Mouse (Mus musculus) layer of hippocampus, adult 2 months (tissue): ENCODE measurements around the gene Mfsd14b. TPM values are rescaled to one million over a fixed set of nuclear protein-coding genes. Genes with fewer than 3 reads are reported as not detected.

Experiments used
- DNase-seq, 2 experiments: peaks; one replicate each; pipeline ENCODE4 v3.0.0; 2022; ENCODE audit warnings: low spot score in 2 of 2
- H3K27ac ChIP-seq: fragments of 200-600 bp; 2 replicates; pipeline ENCODE4 v1.8.1; 2022
- H3K4me3 ChIP-seq: fragments of 200-600 bp; 2 replicates; pipeline ENCODE4 v1.8.1; 2022; ENCODE audit warnings: mild to moderate bottlenecking
- CTCF ChIP-seq: fragments of 200-600 bp; conservative IDR thresholded peaks from 2 replicates; pipeline ENCODE4 v1.8.1; 2022; ENCODE audit warnings: antibody characterized with exemption, mild to moderate bottlenecking, moderate library complexity
- long read RNA-seq, 2 experiments: library from polyadenylated mRNA; stranded (forward); transcript quantifications; one replicate each; pipeline ENCODE4 v2.0.0; 2021; ENCODE audit warnings: borderline mapping rate in 2 of 2
- total RNA-seq, 2 experiments: library from RNA; stranded (reverse); gene quantifications; 2 replicates each; pipeline ENCODE4 v1.2.3; 2021

The Mfsd14b gene
- 10 to 100 TPM; 39.8 to 41.4 TPM for total RNA-seq
- long read RNA-seq, experiment 1, transcript Mfsd14b-203 (12 exons, 3,832 nt): major isoform, 69 of 78 reads
- long read RNA-seq, experiment 1, partial matches to known transcripts: 1 of 78 reads
- long read RNA-seq, experiment 1, other reads (novel, unspliced or antisense): 8 of 78 reads
- long read RNA-seq, experiment 2, transcript Mfsd14b-203 (12 exons, 3,832 nt): major isoform, 86 of 99 reads
- long read RNA-seq, experiment 2, partial matches to known transcripts: 2 of 99 reads
- long read RNA-seq, experiment 2, other reads (novel, unspliced or antisense): 10 of 99 reads

- H3K27ac ChIP-seq: peak within 1 kb of the TSS; percentile 87
- peak; percentile 91 to 95 for DNase-seq
- H3K4me3 ChIP-seq: peak within 1 kb of the TSS; percentile 76
- no peak for TF ChIP-seq CTCF
Measured at GRCm38 (mm10) chr13:65112459-65113110, at the start of gene Mfsd14b. Mfsd14b (minus strand) TSS chr13:65112975.

- DNase-seq: no peak
- TF ChIP-seq CTCF: no peak
- no peak within 1 kb of the TSS for H3K4me3 ChIP-seq
- no peak within 1 kb of the TSS for H3K27ac ChIP-seq
Measured at GRCm38 (mm10) chr13:65149940-65150339, 37.2 kb upstream of the Mfsd14b start, which contains the start of gene Olfr466. Olfr466 (plus strand) TSS chr13:65150240.

GRCm38 (mm10) chr13:65137789-65138188 is 25.0 kb upstream of the Mfsd14b start, which contains the start of gene Olfr465-ps1:
Olfr465-ps1 (plus strand) TSS chr13:65138089.
- H3K27ac ChIP-seq: no peak within 1 kb of the TSS
- no peak for TF ChIP-seq CTCF
- DNase-seq: no peak
- H3K4me3 ChIP-seq: no peak within 1 kb of the TSS

GRCm38 (mm10) chr13:65127063-65127847 is 14.5 kb upstream of the Mfsd14b start:
- no peak for DNase-seq
- Histone ChIP-seq H3K4me3 (no peak overlapping the region), H3K27ac (no peak overlapping the region)
- TF ChIP-seq CTCF: peak; percentile 58

GRCm38 (mm10) chr13:65122111-65122510 is 9.3 kb upstream of the Mfsd14b start:
- H3K4me3 ChIP-seq: no peak overlapping the region
- no peak for DNase-seq
- no peak for TF ChIP-seq CTCF

GRCm38 (mm10) chr13:65120984-65121383 is 8.2 kb upstream of the Mfsd14b start:
- Histone ChIP-seq H3K4me3 (no peak overlapping the region), H3K27ac (no peak overlapping the region)
- no peak for TF ChIP-seq CTCF
- no peak for DNase-seq

More at GRCm38 (mm10) chr13:65122111-65122510, 9.3 kb upstream of the Mfsd14b start:
- H3K27ac ChIP-seq: no peak overlapping the region

GRCm38 (mm10) chr13:65113239-65113638 is 464 bp upstream of the Mfsd14b start:
- no peak for TF ChIP-seq CTCF
- H3K4me3 ChIP-seq: peak overlapping the region; percentile 76
- DNase-seq: no peak
- H3K27ac ChIP-seq: peak overlapping the region; percentile 87

- DNase-seq: no peak
- TF ChIP-seq CTCF: no peak
- Histone ChIP-seq H3K27ac (peak overlapping the region; percentile 87), H3K4me3 (peak overlapping the region; percentile 76)
Measured at GRCm38 (mm10) chr13:65111961-65112360, 814 bp downstream of the Mfsd14b start.

- Histone ChIP-seq H3K27ac (0 out of 2 replicates have a peak overlapping the region, but pooled peaks have one; percentile 25), H3K4me3 (no peak overlapping the region)
- no peak for DNase-seq
- TF ChIP-seq CTCF: 0 out of 2 replicates have a peak, but pooled peaks have one; percentile 7
Measured at GRCm38 (mm10) chr13:65101232-65101631, 11.5 kb downstream of the Mfsd14b start.

GRCm38 (mm10) chr13:65100678-65101077 is 12.1 kb downstream of the Mfsd14b start:
- no peak for TF ChIP-seq CTCF
- Histone ChIP-seq H3K4me3 (no peak overlapping the region), H3K27ac (0 out of 2 replicates have a peak overlapping the region, but pooled peaks have one; percentile 25)
- DNase-seq: no peak

- Histone ChIP-seq H3K27ac (no peak overlapping the region), H3K4me3 (no peak overlapping the region)
- TF ChIP-seq CTCF: no peak
- no peak for DNase-seq
Measured at GRCm38 (mm10) chr13:65097018-65097417, 15.8 kb downstream of the Mfsd14b start.

- Histone ChIP-seq H3K4me3 (no peak overlapping the region), H3K27ac (no peak overlapping the region)
- no peak for DNase-seq
- no peak for TF ChIP-seq CTCF
Measured at GRCm38 (mm10) chr13:65095923-65096322, 16.9 kb downstream of the Mfsd14b start.

GRCm38 (mm10) chr13:65069969-65070368 is 42.8 kb downstream of the Mfsd14b start:
- no peak for TF ChIP-seq CTCF
- no peak for DNase-seq
- Histone ChIP-seq H3K4me3 (no peak overlapping the region), H3K27ac (no peak overlapping the region)
